Mouse (Mus musculus): ENCODE measurements at regions not wholly inside any gene's neighbourhood (a gene's known extent, or its start where the extent isn't known, plus 50 kb on each side); places are given as distances from the start of the nearest gene placed in this dataset.

DNA sequence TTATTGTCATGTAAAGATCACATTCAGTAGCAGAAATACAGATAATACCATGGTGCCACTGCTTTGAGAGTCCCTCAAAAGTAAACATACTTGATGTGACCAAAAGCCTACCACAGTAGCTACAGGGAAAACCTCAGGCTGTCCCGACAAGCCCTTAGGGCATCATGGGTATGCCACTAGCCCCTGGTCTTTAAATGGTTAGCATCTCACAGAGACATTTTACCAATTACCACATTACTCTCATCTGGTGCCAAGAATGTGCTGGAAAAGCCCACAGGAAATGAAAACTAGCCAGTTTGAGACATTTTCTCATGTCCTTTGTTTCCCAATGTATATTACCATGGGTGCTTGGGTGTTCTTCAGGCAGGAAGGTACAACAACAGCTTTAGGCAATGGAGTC is 439.3 kb upstream of the Pappa start:
- Histone ChIP-seq H3K27me3 (replicated peaks; ENCODE audit: control insufficient read depth, insufficient read depth, low read length) (no peaks in the 10 kb centered on the region), H3K27ac (ENCODE audit: low read depth, low read length) (no peak overlapping the region), H3K9ac (ENCODE audit: low read depth, low read length) (no peak overlapping the region), H3K9me3 (ENCODE audit: control insufficient read depth, low read length) (no peaks in the 10 kb centered on the region), H3K4me2 (no peak overlapping the region), H3K36me3 (ENCODE audit: control insufficient read depth, insufficient read depth, low read length) (no peaks in the 10 kb centered on the region), H3K4me1 (replicated peaks; ENCODE audit: control insufficient read depth, insufficient read depth, low read length) (no peaks in the 10 kb centered on the region), H3K4me3 (ENCODE audit: low read depth, low read length) (no peak overlapping the region)
- WGBS, result 81% methylated on average over 1 of the region's 1 CpGs
- ATAC-seq (replicated peaks; ENCODE audit: low FRiP score) (no peak), DNase-seq (ENCODE audit: low spot score) (no peak)

DNA sequence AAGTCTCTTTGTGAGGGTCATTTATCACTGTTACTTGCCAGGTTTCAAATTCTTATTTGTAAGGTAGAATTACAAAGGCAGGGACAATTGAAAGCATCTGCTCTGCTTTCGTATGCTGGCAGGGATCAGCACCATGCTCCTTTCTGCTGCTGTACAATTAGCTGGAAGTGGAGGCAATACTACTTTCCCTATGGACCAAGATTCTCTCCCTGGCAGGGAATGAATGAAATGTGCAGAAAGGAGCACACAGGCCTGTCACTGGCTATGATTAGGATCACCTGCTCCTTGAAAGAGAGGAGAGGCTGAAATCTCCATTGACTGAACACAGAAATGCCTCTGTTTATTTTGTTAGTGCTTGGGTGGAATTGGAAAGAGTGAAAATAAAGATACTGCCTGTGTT is 427.8 kb upstream of the Pappa start:
- no peaks in the 10 kb centered on the region for H3K27me3 ChIP-seq (replicated peaks; ENCODE audit: control insufficient read depth, insufficient read depth, low read length)
- no peak overlapping the region for H3K4me3 ChIP-seq (ENCODE audit: low read depth, low read length)
- no peak overlapping the region for H3K9ac ChIP-seq (ENCODE audit: low read depth, low read length)
- no peak overlapping the region for H3K4me2 ChIP-seq
- no peaks in the 10 kb centered on the region for H3K36me3 ChIP-seq (ENCODE audit: control insufficient read depth, insufficient read depth, low read length)
- 58% methylated on average over 1 of the region's 1 CpGs for WGBS
- H3K9me3 ChIP-seq (ENCODE audit: control insufficient read depth, low read length), result no peaks in the 10 kb centered on the region
- DNase-seq (ENCODE audit: low spot score) (no peak), ATAC-seq (replicated peaks; ENCODE audit: low FRiP score) (no peak)
- no peak overlapping the region for H3K27ac ChIP-seq (ENCODE audit: low read depth, low read length)
- H3K4me1 ChIP-seq (replicated peaks; ENCODE audit: control insufficient read depth, insufficient read depth, low read length), result no peaks in the 10 kb centered on the region

DNA sequence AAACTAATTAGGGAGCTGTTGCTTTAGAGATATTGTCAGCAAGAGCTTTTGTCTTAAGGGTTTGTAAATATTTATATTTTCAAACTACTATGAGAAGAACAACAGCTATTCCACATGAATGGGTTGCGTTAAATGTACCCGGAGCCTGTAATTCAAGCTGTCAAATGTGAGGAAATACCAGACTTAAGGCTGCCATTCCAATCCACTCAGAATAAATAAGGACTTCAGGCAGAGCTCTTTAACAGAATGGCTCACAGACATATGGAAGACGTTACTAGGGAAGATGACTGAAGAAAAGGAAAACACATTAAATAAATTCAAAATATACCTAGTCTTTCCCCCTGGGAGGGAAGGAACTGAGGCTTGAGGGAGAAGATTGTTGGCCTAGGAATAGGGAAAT is 400.7 kb upstream of the Pappa start:
- Histone ChIP-seq H3K9ac (ENCODE audit: low read depth, low read length) (no peak overlapping the region), H3K9me3 (ENCODE audit: control insufficient read depth, low read length) (no peaks in the 10 kb centered on the region), H3K4me1 (replicated peaks; ENCODE audit: control insufficient read depth, insufficient read depth, low read length) (no peaks in the 10 kb centered on the region), H3K27ac (ENCODE audit: low read depth, low read length) (no peak overlapping the region), H3K27me3 (replicated peaks; ENCODE audit: control insufficient read depth, insufficient read depth, low read length) (no peaks in the 10 kb centered on the region), H3K36me3 (ENCODE audit: control insufficient read depth, insufficient read depth, low read length) (no peaks in the 10 kb centered on the region), H3K4me3 (ENCODE audit: low read depth, low read length) (no peak overlapping the region), H3K4me2 (no peak overlapping the region)
- DNase-seq (ENCODE audit: low spot score) (no peak), ATAC-seq (replicated peaks; ENCODE audit: low FRiP score) (no peak)
- WGBS, result 62% methylated on average over 3 of the region's 3 CpGs

DNA sequence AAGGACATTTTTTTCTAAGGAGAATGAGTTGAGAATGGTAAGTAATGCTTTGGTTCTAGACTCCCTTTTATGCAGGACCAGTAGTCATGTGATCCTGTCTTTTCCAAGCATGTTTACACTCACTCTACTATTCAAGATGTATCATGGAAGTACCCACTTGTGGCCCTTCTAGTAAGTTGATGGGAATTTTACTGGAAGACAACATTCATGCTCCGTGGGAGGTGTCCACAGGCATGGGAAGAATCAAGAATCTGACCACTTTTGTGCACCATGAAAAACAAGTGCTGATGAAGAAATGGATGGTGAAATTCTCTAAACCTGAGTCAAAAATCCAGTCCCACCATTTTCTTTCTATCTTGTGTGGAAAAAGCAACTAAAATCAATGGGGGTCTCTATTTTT is 399.1 kb upstream of the Pappa start:
- 53% methylated on average over 1 of the region's 1 CpGs for WGBS

DNA sequence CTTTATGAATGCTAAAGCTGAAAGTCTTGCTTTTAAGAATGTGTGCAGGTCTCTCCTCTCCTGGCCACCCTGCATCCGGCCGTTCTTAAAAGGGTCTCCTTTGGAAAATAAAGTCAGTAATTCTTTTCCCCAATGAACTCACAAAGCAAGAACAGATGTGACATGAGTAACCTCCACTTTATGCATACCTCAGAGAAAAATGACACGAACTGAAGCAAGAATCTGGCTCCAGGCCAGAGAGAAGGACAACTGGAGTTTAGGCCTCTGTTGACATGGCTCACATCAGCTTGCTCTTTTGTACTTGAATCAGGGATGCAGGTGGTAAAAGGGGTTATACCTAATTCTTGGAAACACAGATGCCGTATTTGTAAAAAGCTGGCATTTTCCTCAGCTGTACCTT is 368.0 kb upstream of the Pappa start:
- ATAC-seq (replicated peaks; ENCODE audit: low FRiP score) (no peak), DNase-seq (ENCODE audit: low spot score) (no peak)
- Histone ChIP-seq H3K9ac (ENCODE audit: low read depth, low read length) (no peak overlapping the region), H3K9me3 (ENCODE audit: control insufficient read depth, low read length) (no peaks in the 10 kb centered on the region), H3K36me3 (ENCODE audit: control insufficient read depth, insufficient read depth, low read length) (no peaks in the 10 kb centered on the region), H3K4me3 (ENCODE audit: low read depth, low read length) (no peak overlapping the region), H3K27ac (ENCODE audit: low read depth, low read length) (no peak overlapping the region), H3K4me2 (no peak overlapping the region), H3K4me1 (replicated peaks; ENCODE audit: control insufficient read depth, insufficient read depth, low read length) (no peaks in the 10 kb centered on the region), H3K27me3 (replicated peaks; ENCODE audit: control insufficient read depth, insufficient read depth, low read length) (no peaks in the 10 kb centered on the region)
- WGBS, result 81% methylated on average over 4 of the region's 4 CpGs

More for the DNA sequence above, 399.1 kb upstream of the Pappa start:
- Histone ChIP-seq H3K9me3 (ENCODE audit: control insufficient read depth, low read length) (no peaks in the 10 kb centered on the region), H3K4me2 (no peak overlapping the region), H3K27me3 (replicated peaks; ENCODE audit: control insufficient read depth, insufficient read depth, low read length) (no peaks in the 10 kb centered on the region), H3K36me3 (ENCODE audit: control insufficient read depth, insufficient read depth, low read length) (no peaks in the 10 kb centered on the region), H3K4me1 (replicated peaks; ENCODE audit: control insufficient read depth, insufficient read depth, low read length) (no peaks in the 10 kb centered on the region), H3K4me3 (ENCODE audit: low read depth, low read length) (no peak overlapping the region), H3K9ac (ENCODE audit: low read depth, low read length) (no peak overlapping the region), H3K27ac (ENCODE audit: low read depth, low read length) (no peak overlapping the region)
- ATAC-seq (replicated peaks; ENCODE audit: low FRiP score) (no peak), DNase-seq (ENCODE audit: low spot score) (no peak)

DNA sequence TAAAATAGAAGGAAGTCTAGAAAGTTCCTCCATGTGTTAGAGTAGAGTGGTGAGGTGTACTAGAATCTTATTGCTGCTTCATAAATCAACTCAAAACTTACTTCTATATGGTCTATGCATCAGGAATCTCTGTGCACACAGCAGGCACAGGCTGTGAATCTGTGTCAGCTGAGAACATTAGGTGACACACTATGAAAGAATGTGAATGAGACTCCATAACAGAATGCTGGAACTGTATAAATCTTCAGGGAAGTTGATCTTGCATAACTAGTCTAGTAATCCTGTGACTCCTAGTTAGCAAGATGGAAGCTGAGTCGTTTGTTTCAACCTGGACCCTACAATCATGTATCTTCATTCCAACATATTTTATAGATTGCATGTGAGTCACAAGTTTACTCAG is 355.4 kb upstream of the Pappa start:
- WGBS, result 60% methylated on average over 1 of the region's 1 CpGs
- Histone ChIP-seq H3K4me1 (replicated peaks; ENCODE audit: control insufficient read depth, insufficient read depth, low read length) (no peaks in the 10 kb centered on the region), H3K4me2 (no peak overlapping the region), H3K4me3 (ENCODE audit: low read depth, low read length) (no peak overlapping the region), H3K27me3 (replicated peaks; ENCODE audit: control insufficient read depth, insufficient read depth, low read length) (no peaks in the 10 kb centered on the region), H3K27ac (ENCODE audit: low read depth, low read length) (no peak overlapping the region), H3K9me3 (ENCODE audit: control insufficient read depth, low read length) (no peaks in the 10 kb centered on the region), H3K9ac (ENCODE audit: low read depth, low read length) (no peak overlapping the region), H3K36me3 (ENCODE audit: control insufficient read depth, insufficient read depth, low read length) (no peaks in the 10 kb centered on the region)
- DNase-seq (ENCODE audit: low spot score), result no peak
- no peak for ATAC-seq (replicated peaks; ENCODE audit: low FRiP score)

DNA sequence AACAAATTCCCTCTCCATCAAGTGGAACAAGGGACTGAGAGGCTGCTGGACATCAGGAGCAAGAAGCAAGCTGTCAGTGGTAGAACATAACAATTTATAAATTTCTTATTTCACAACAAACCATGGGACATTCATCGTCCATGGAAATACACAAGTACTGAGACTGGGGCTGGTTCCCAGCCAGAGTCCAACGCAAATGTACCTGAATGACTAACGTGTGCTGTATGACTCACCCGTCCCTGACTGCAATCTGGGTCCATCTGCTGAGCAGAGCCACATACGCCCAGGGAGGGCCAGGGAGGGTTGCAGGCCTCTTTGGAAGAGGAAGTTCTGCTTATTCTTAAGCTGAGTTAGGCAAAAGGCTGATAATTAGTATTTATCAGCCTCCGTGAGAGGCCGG is 320.1 kb upstream of the Pappa start:
- no peak overlapping the region for H3K9ac ChIP-seq (ENCODE audit: low read depth, low read length)
- no peak overlapping the region for H3K4me3 ChIP-seq (ENCODE audit: low read depth, low read length)
- H3K27ac ChIP-seq (ENCODE audit: low read depth, low read length), result no peak overlapping the region
- no peak for DNase-seq (ENCODE audit: low spot score)
- 70% methylated on average over 7 of the region's 7 CpGs for whole genome bisulfite sequencing
- no peaks in the 10 kb centered on the region for H3K27me3 ChIP-seq (replicated peaks; ENCODE audit: control insufficient read depth, insufficient read depth, low read length)
- H3K4me1 ChIP-seq (replicated peaks; ENCODE audit: control insufficient read depth, insufficient read depth, low read length), result no peaks in the 10 kb centered on the region
- no peak overlapping the region for H3K4me2 ChIP-seq
- H3K9me3 ChIP-seq (ENCODE audit: control insufficient read depth, low read length), result no peaks in the 10 kb centered on the region
- H3K36me3 ChIP-seq (ENCODE audit: control insufficient read depth, insufficient read depth, low read length), result no peaks in the 10 kb centered on the region
- no peak for ATAC-seq (replicated peaks; ENCODE audit: low FRiP score)

DNA sequence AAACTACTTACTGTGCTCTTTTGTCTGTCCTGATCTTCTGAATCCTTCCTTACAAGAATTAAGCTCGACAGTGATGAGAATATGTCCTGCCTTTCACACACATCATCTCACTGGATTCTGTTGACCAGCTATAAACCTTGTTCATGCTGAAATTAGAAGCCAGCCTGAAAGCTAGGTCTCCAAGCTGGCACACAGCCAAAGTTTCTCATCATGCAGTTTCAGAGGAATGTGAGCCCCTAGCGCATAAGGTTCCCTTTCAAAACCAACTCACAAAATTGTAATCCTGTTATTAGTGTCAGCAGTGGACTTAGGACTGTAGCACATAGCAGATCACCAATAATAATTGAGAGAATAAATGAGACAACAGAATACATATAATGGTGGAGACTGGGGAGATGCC is 319.0 kb upstream of the Pappa start:
- no peak overlapping the region for H3K27ac ChIP-seq (ENCODE audit: low read depth, low read length)
- WGBS, result 62% methylated on average over 2 of the region's 2 CpGs
- no peak for ATAC-seq (replicated peaks; ENCODE audit: low FRiP score)

DNA sequence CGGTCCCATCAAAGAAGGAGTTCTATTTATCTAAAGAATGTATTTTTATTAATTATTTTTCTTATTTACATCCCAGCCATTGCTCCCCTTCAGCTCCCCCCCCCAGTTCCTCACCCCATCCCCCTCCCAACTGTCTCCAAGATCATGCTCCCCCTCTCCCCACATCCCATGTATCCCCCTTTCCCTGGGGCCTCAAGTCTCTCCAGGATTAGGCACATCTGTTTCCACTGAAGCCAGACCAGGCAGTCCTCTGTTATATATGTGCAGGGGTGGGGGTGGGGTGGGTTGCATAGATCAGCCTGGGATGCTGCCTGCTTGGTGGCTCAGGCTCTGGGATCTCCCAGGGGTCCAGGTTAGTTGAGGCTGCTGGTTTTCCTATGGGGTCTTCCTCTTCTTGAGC is 316.8 kb upstream of the Pappa start:
- Histone ChIP-seq H3K9me3 (ENCODE audit: control insufficient read depth, low read length) (no peaks in the 10 kb centered on the region), H3K4me1 (replicated peaks; ENCODE audit: control insufficient read depth, insufficient read depth, low read length) (no peaks in the 10 kb centered on the region), H3K27ac (ENCODE audit: low read depth, low read length) (no peak overlapping the region), H3K27me3 (replicated peaks; ENCODE audit: control insufficient read depth, insufficient read depth, low read length) (no peaks in the 10 kb centered on the region), H3K36me3 (ENCODE audit: control insufficient read depth, insufficient read depth, low read length) (no peaks in the 10 kb centered on the region), H3K4me3 (ENCODE audit: low read depth, low read length) (no peak overlapping the region), H3K9ac (ENCODE audit: low read depth, low read length) (no peak overlapping the region), H3K4me2 (no peak overlapping the region)
- DNase-seq (ENCODE audit: low spot score) (no peak), ATAC-seq (replicated peaks; ENCODE audit: low FRiP score) (no peak)
- 88% methylated on average over 1 of the region's 1 CpGs for WGBS

More for the DNA sequence above, 319.0 kb upstream of the Pappa start:
- Histone ChIP-seq H3K36me3 (ENCODE audit: control insufficient read depth, insufficient read depth, low read length) (no peaks in the 10 kb centered on the region), H3K4me3 (ENCODE audit: low read depth, low read length) (no peak overlapping the region), H3K9me3 (ENCODE audit: control insufficient read depth, low read length) (no peaks in the 10 kb centered on the region), H3K27me3 (replicated peaks; ENCODE audit: control insufficient read depth, insufficient read depth, low read length) (no peaks in the 10 kb centered on the region), H3K4me1 (replicated peaks; ENCODE audit: control insufficient read depth, insufficient read depth, low read length) (no peaks in the 10 kb centered on the region), H3K4me2 (no peak overlapping the region), H3K9ac (ENCODE audit: low read depth, low read length) (no peak overlapping the region)
- no peak for DNase-seq (ENCODE audit: low spot score)

Measured in liver, embryonic 11.5 days (tissue).